Mouse (Mus musculus) testis, adult 2 months (tissue): ENCODE measurements around the gene Gm27235.

Experiments
- CTCF ChIP-seq: fragments of 200-500 bp; IDR thresholded peaks from 2 replicates; pipeline ENCODE4 v1.5.1; 2012; ENCODE audit warnings: low read depth, mild to moderate bottlenecking, inconsistent platforms, low read length, moderate library complexity; ENCODE audit not compliant: control insufficient read depth, insufficient read depth, insufficient replicate concordance
- POLR2A ChIP-seq: fragments of 200-500 bp; IDR thresholded peaks from 2 replicates; pipeline ENCODE4 v1.6.1; 2012; ENCODE audit warnings: low read depth, mild to moderate bottlenecking, inconsistent platforms, low read length, moderate library complexity; ENCODE audit not compliant: control insufficient read depth

- TF ChIP-seq CTCF (no peak), POLR2A (no peak)
These were observed 8.2 kb upstream of the Gm27235 start for GRCm38 (mm10) chr9:35798146-35798545.
